Mouse (Mus musculus) intestine, embryonic 16.5 days (tissue): ENCODE measurements around the gene Ube2b. TPM values are rescaled to one million over a fixed set of nuclear protein-coding genes. Genes with fewer than 3 reads are reported as not detected.

ENCODE experiments used
- ATAC-seq: fragments of 200-750 bp; cut with Nextera tagmentation; 2 replicates; pipeline ENCODE4 v1.8.0; 2017; ENCODE audit warnings: moderate TSS enrichment, moderate library complexity
- H3K27ac ChIP-seq: fragments of 300-500 bp; sonication (generic); 2 replicates; pipeline ENCODE4 v1.5.1; 2014; ENCODE audit warnings: mild to moderate bottlenecking, low read length
- H3K27me3 ChIP-seq: fragments of 300-500 bp; sonication (generic); replicated peaks from 2 replicates; pipeline ENCODE4 v1.6.1; 2014; ENCODE audit warnings: low read length, control low read depth, mixed read lengths; ENCODE audit not compliant: control insufficient read depth, insufficient read depth
- H3K36me3 ChIP-seq: fragments of 300-500 bp; sonication (generic); 2 replicates; pipeline ENCODE4 v1.6.1; 2014; ENCODE audit warnings: low read length, control low read depth; ENCODE audit not compliant: control insufficient read depth, insufficient read depth
- H3K4me1 ChIP-seq: fragments of 300-500 bp; sonication (generic); 2 replicates; pipeline ENCODE4 v1.6.1; 2014; ENCODE audit warnings: low read length, control low read depth, mixed read lengths; ENCODE audit not compliant: control insufficient read depth, insufficient read depth
- H3K4me2 ChIP-seq: fragments of 300-500 bp; sonication (generic); 2 replicates; pipeline ENCODE4 v1.6.1; 2014; ENCODE audit warnings: low read depth, low read length, control low read depth
- H3K4me3 ChIP-seq: fragments of 300-500 bp; sonication (generic); 2 replicates; pipeline ENCODE4 v1.5.1; 2014; ENCODE audit warnings: mild to moderate bottlenecking, low read length
- H3K9ac ChIP-seq: fragments of 300-500 bp; sonication (generic); 2 replicates; pipeline ENCODE4 v1.6.1; 2014; ENCODE audit warnings: low read depth, low read length
- H3K9me3 ChIP-seq: fragments of 300-500 bp; sonication (generic); 2 replicates; pipeline ENCODE4 v1.6.1; 2016; ENCODE audit warnings: low read length, control low read depth; ENCODE audit not compliant: control insufficient read depth
- WGBS: fragments of 180-500 bp; shearing (Covaris S2); extraction: QIAGEN DNeasy Blood & Tissue Kit; methylation state at CpG from one replicate; pipeline ENCODE4 v1.1.7; 2014; 5-methylcytosine and 5-hydroxymethylcytosine counted together
- polyA plus RNA-seq: library from polyadenylated mRNA; unstranded; fragments of >200 nt; fragmentation: Nextera tagmentation; extraction: Ambion mirVana; gene quantifications from 2 replicates; pipeline ENCODE4 v1.2.1, GENCODE M21; 2015

The Ube2b gene
- polyA plus RNA-seq, 1 experiment from 2014 or later = 201 TPM

- H3K27me3 ChIP-seq = no peaks in the 10 kb centered on the region
- H3K4me3 ChIP-seq = no peak overlapping the region
- no peak overlapping the region for H3K4me2 ChIP-seq
- no peak overlapping the region for H3K27ac ChIP-seq
- ATAC-seq = no peak
- H3K4me1 ChIP-seq = no peaks in the 10 kb centered on the region
- H3K9ac ChIP-seq = no peak overlapping the region
- no peaks in the 10 kb centered on the region for H3K36me3 ChIP-seq
- no peaks in the 10 kb centered on the region for H3K9me3 ChIP-seq
- 77% methylated on average over 5 of the region's 5 CpGs for whole genome bisulfite sequencing
Measured at GRCm38 (mm10) chr11:52011541-52011940, 11.0 kb upstream of the Ube2b start.

GRCm38 (mm10) chr11:52011011-52011410, 10.4 kb upstream of the Ube2b start:
- no peaks in the 10 kb centered on the region for H3K36me3 ChIP-seq
- H3K27ac ChIP-seq = no peak overlapping the region
- ATAC-seq = no peak
- H3K4me3 ChIP-seq = no peak overlapping the region
- H3K27me3 ChIP-seq = no peaks in the 10 kb centered on the region
- peaks cover 4% of the 10 kb centered on the region; the same call in 1 of the 2 replicates for H3K4me1 ChIP-seq
- no peak overlapping the region for H3K4me2 ChIP-seq
- no peak overlapping the region for H3K9ac ChIP-seq
- no peaks in the 10 kb centered on the region for H3K9me3 ChIP-seq
- 87% methylated on average over 11 of the region's 11 CpGs for WGBS

- Histone ChIP-seq H3K27me3 (no peaks in the 10 kb centered on the region), H3K36me3 (no peaks in the 10 kb centered on the region), H3K9me3 (no peaks in the 10 kb centered on the region), H3K4me2 (no peak overlapping the region), H3K4me3 (no peak overlapping the region), H3K9ac (no peak overlapping the region), H3K4me1 (peaks cover 22% of the 10 kb centered on the region; the same call in 1 of the 2 replicates), H3K27ac (no peak overlapping the region)
- no peak for ATAC-seq
- WGBS = 45% methylated on average over 2 of the region's 2 CpGs
Measured at GRCm38 (mm10) chr11:52005586-52005985, 5.0 kb upstream of the Ube2b start.

GRCm38 (mm10) chr11:52003772-52004528, 3.4 kb upstream of the Ube2b start, which contains the start of gene Cdkl3:
TSS of gene Cdkl3 (plus strand) at chr11:52004221.
- Histone ChIP-seq H3K4me2 (peak within 1 kb of the TSS; percentile 50), H3K27me3 (no peaks in the 10 kb centered on the region), H3K4me3 (peak within 1 kb of the TSS; percentile 58), H3K36me3 (no peaks in the 10 kb centered on the region), H3K4me1 (peaks cover 24% of the 10 kb centered on the region), H3K9ac (peak within 1 kb of the TSS; percentile 73), H3K27ac (peak within 1 kb of the TSS; percentile 95), H3K9me3 (no peaks in the 10 kb centered on the region)
- ATAC-seq = peak; percentile 90
- 0% methylated on average over 50 of the region's 51 CpGs for WGBS

- 16% methylated on average over 4 of the region's 4 CpGs for WGBS
- H3K27ac ChIP-seq = peak overlapping the region; percentile 95
- no peaks in the 10 kb centered on the region for H3K27me3 ChIP-seq
- ATAC-seq = peak; percentile 7; the same call in 1 of the 2 replicates
- H3K9me3 ChIP-seq = no peaks in the 10 kb centered on the region
- H3K36me3 ChIP-seq = no peaks in the 10 kb centered on the region
- H3K4me3 ChIP-seq = peak overlapping the region; percentile 58
- H3K4me2 ChIP-seq = peak overlapping the region; percentile 50
- H3K4me1 ChIP-seq = peaks cover 27% of the 10 kb centered on the region
- peak overlapping the region; percentile 73 for H3K9ac ChIP-seq
Measured at GRCm38 (mm10) chr11:52003505-52003771, 2.9 kb upstream of the Ube2b start.

- Histone ChIP-seq H3K4me3 (peak overlapping the region; percentile 58), H3K4me1 (peaks cover 30% of the 10 kb centered on the region), H3K36me3 (no peaks in the 10 kb centered on the region), H3K27me3 (no peaks in the 10 kb centered on the region), H3K9ac (peak overlapping the region; percentile 73), H3K9me3 (no peaks in the 10 kb centered on the region), H3K4me2 (peak overlapping the region; percentile 50), H3K27ac (peak overlapping the region; percentile 95)
- 74% methylated on average over 13 of the region's 13 CpGs for WGBS
- ATAC-seq = no peak
Measured at GRCm38 (mm10) chr11:52002842-52003504, 2.4 kb upstream of the Ube2b start.

- Histone ChIP-seq H3K4me2 (no peak overlapping the region), H3K27me3 (no peaks in the 10 kb centered on the region), H3K36me3 (peaks cover 7% of the 10 kb centered on the region), H3K27ac (no peak overlapping the region), H3K4me3 (no peak overlapping the region), H3K9me3 (no peaks in the 10 kb centered on the region), H3K9ac (no peak overlapping the region), H3K4me1 (peaks cover 31% of the 10 kb centered on the region)
- no peak for ATAC-seq
- WGBS = 97% methylated on average over 8 of the region's 8 CpGs
Measured at GRCm38 (mm10) chr11:52001861-52002260, 1.3 kb upstream of the Ube2b start.

- Histone ChIP-seq H3K27ac (no peak overlapping the region; the same call in none of the 2 replicates), H3K36me3 (peaks cover 10% of the 10 kb centered on the region), H3K4me3 (no peak overlapping the region), H3K27me3 (no peaks in the 10 kb centered on the region), H3K9me3 (no peaks in the 10 kb centered on the region), H3K9ac (peak overlapping the region; percentile 49; the same call in 1 of the 2 replicates), H3K4me2 (peak overlapping the region; percentile 48), H3K4me1 (peaks cover 30% of the 10 kb centered on the region)
- 71% methylated on average over 10 of the region's 10 CpGs for WGBS
- no peak for ATAC-seq
Measured at GRCm38 (mm10) chr11:52001341-52001740, 779 bp upstream of the Ube2b start.

- Histone ChIP-seq H3K4me3 (peak overlapping the region; percentile 92), H3K4me1 (peaks cover 22% of the 10 kb centered on the region), H3K27ac (peak overlapping the region; percentile 96), H3K36me3 (peaks cover 16% of the 10 kb centered on the region), H3K27me3 (no peaks in the 10 kb centered on the region), H3K9me3 (no peaks in the 10 kb centered on the region), H3K9ac (peak overlapping the region; percentile 93), H3K4me2 (peak overlapping the region; percentile 77)
- ATAC-seq = peak; percentile 50
- whole genome bisulfite sequencing = under 1% methylated on average over 29 of the region's 29 CpGs
Measured at GRCm38 (mm10) chr11:51999611-52000289, 812 bp downstream of the Ube2b start.
